Mouse (Mus musculus) induced T-regulatory cell, adult 2 months (primary cell): Measurements from ENCODE around the gene Proca1.

ENCODE experiments used
- DNase-seq: peaks from one replicate; pipeline ENCODE4 v3.0.0-alpha.2; 2012; ENCODE audit warnings: low read depth

Gene Proca1

GRCm38 (mm10) chr11:78231518-78231917, 38.3 kb downstream of the Proca1 start:
- no peak for DNase-seq

- no peak for DNase-seq
Measured at GRCm38 (mm10) chr11:78240193-78240857, 47.1 kb downstream of the Proca1 start.

- DNase-seq, result no peak
Measured at GRCm38 (mm10) chr11:78245261-78245626, 52.1 kb downstream of the Proca1 start.

- peak; percentile 97 for DNase-seq
Measured at GRCm38 (mm10) chr11:78245627-78246317, 52.6 kb downstream of the Proca1 start, which contains the start of the genes Sdf2 and Supt6. Gene Sdf2 (plus strand): TSS chr11:78245746. Gene Supt6 (minus strand): TSS chr11:78245987.

GRCm38 (mm10) chr11:78246318-78247011, 53.3 kb downstream of the Proca1 start:
- DNase-seq, result peak; percentile 61

- DNase-seq, result no peak
Measured at GRCm38 (mm10) chr11:78247012-78247348, 53.8 kb downstream of the Proca1 start.

- DNase-seq, result no peak
Measured at GRCm38 (mm10) chr11:78247727-78248140, 54.5 kb downstream of the Proca1 start.
